Mouse (Mus musculus): Measurements from ENCODE around the gene Stk11. TPM values are rescaled to one million over a fixed set of nuclear protein-coding genes. Genes with fewer than 3 reads are reported as not detected.

The Stk11 gene
- polyA plus RNA-seq, 1 experiment: 124 TPM

DNA sequence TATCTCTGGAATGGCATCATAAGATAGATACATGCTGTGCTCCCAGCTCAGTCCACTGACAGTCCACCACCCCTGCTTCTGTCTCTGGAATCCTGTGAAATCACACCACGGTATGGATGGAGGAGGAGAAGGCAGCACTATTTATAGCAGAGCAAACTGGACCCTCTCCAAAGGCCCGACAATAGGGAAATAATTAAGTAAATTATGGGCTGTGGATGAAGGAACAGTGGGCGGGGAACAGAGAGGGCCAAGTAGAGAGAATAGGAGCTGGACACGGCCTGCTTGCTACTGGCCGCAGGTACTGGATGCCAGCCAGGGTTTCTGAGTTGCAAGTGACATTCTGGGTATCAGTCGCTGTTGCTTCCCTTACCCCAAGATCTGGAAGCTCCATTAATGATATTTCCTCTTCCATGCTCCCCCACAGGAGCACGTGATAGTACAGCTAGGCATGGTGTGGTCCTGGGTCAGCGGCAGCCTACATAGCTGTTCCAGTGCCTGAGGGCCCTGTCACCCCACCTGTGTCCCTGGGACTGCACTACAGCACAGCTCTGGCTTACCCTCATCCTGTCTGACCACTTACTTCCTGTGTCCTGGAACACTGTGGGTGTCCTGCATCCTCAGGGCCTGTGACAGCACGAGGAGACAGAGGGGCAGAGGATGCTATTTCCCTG lies 30.7 kb upstream of the Stk11 start:
- WGBS: 40% methylated on average over 9 of the region's 9 CpGs
- H3K36me3 ChIP-seq (ENCODE audit: control insufficient read depth, insufficient read depth, low read length): peaks cover 66% of the 10 kb centered on the region
- H3K4me3 ChIP-seq (ENCODE audit: low read depth, low read length): no peak overlapping the region
- peaks cover 8% of the 10 kb centered on the region for H3K4me1 ChIP-seq (ENCODE audit: control insufficient read depth, insufficient read depth, insufficient read length, low read length)
- TF ChIP-seq POLR2A (IDR thresholded peaks at IDR 0.05; ENCODE audit: low read depth, low read length) (no peak), CTCF (IDR thresholded peaks at IDR 0.05; ENCODE audit: extremely low read depth, insufficient read length, insufficient replicate concordance, low read depth, low read length) (no peak)
- H3K27me3 ChIP-seq (ENCODE audit: control insufficient read depth, insufficient read depth, low read length): no peaks in the 10 kb centered on the region
- no peak overlapping the region for H3K27ac ChIP-seq (ENCODE audit: insufficient read depth, low read depth, low read length)

GRCm38 (mm10) chr10:80086847-80087246 lies 28.8 kb upstream of the Stk11 start:
- WGBS: 94% methylated on average over 3 of the region's 3 CpGs
- peaks cover 53% of the 10 kb centered on the region for H3K36me3 ChIP-seq (ENCODE audit: control insufficient read depth, insufficient read depth, low read length)
- H3K27ac ChIP-seq (ENCODE audit: insufficient read depth, low read depth, low read length): no peak overlapping the region
- peaks cover 8% of the 10 kb centered on the region for H3K4me1 ChIP-seq (ENCODE audit: control insufficient read depth, insufficient read depth, insufficient read length, low read length)
- no peaks in the 10 kb centered on the region for H3K27me3 ChIP-seq (ENCODE audit: control insufficient read depth, insufficient read depth, low read length)
- H3K4me3 ChIP-seq (ENCODE audit: low read depth, low read length): no peak overlapping the region
- TF ChIP-seq POLR2A (IDR thresholded peaks at IDR 0.05; ENCODE audit: low read depth, low read length): no peak

GRCm38 (mm10) chr10:80087483-80087882 lies 28.1 kb upstream of the Stk11 start:
- H3K27me3 ChIP-seq (ENCODE audit: control insufficient read depth, insufficient read depth, low read length): no peaks in the 10 kb centered on the region
- H3K4me1 ChIP-seq (ENCODE audit: control insufficient read depth, insufficient read depth, insufficient read length, low read length): peaks cover 8% of the 10 kb centered on the region
- no peak overlapping the region for H3K27ac ChIP-seq (ENCODE audit: insufficient read depth, low read depth, low read length)
- TF ChIP-seq POLR2A (IDR thresholded peaks at IDR 0.05; ENCODE audit: low read depth, low read length) (no peak), CTCF (IDR thresholded peaks at IDR 0.05; ENCODE audit: extremely low read depth, insufficient read length, insufficient replicate concordance, low read depth, low read length) (no peak)
- WGBS: 85% methylated on average over 8 of the region's 8 CpGs
- H3K4me3 ChIP-seq (ENCODE audit: low read depth, low read length): no peak overlapping the region
- peaks cover 49% of the 10 kb centered on the region for H3K36me3 ChIP-seq (ENCODE audit: control insufficient read depth, insufficient read depth, low read length)

GRCm38 (mm10) chr10:80089146-80089545 lies 26.5 kb upstream of the Stk11 start:
- Histone ChIP-seq H3K4me1 (ENCODE audit: control insufficient read depth, insufficient read depth, insufficient read length, low read length) (peaks cover 5% of the 10 kb centered on the region), H3K27me3 (ENCODE audit: control insufficient read depth, insufficient read depth, low read length) (no peaks in the 10 kb centered on the region), H3K27ac (ENCODE audit: insufficient read depth, low read depth, low read length) (no peak overlapping the region), H3K36me3 (ENCODE audit: control insufficient read depth, insufficient read depth, low read length) (peaks cover 33% of the 10 kb centered on the region), H3K4me3 (ENCODE audit: low read depth, low read length) (no peak overlapping the region)
- 76% methylated on average over 4 of the region's 4 CpGs for WGBS
- no peak for TF ChIP-seq POLR2A (IDR thresholded peaks at IDR 0.05; ENCODE audit: low read depth, low read length)

DNA sequence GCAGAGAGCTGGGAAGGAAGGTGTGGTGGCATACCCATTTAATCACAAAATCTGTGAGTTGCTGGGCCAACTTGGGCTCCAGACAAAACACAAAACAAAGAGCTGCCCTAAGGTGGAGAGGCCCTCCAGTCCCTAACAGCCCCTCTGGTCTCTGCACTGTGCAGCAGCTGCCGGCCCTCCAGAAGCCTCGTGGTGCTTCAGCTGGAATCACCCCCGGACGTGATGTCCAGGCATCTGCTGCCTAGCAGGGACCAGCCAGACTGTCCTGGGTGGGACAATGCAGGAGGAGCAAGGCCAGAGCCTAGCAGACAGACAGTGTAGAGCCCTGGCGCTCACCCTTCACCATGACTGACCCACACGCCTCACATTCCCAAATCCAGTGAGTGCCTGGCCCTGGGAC lies 24.1 kb upstream of the Stk11 start:
- H3K27ac ChIP-seq (ENCODE audit: insufficient read depth, low read depth, low read length): no peak overlapping the region
- H3K36me3 ChIP-seq (ENCODE audit: control insufficient read depth, insufficient read depth, low read length): peaks cover 22% of the 10 kb centered on the region
- 88% methylated on average over 6 of the region's 6 CpGs for WGBS
- TF ChIP-seq CTCF (IDR thresholded peaks at IDR 0.05; ENCODE audit: extremely low read depth, insufficient read length, insufficient replicate concordance, low read depth, low read length) (no peak), POLR2A (IDR thresholded peaks at IDR 0.05; ENCODE audit: low read depth, low read length) (no peak)
- H3K27me3 ChIP-seq (ENCODE audit: control insufficient read depth, insufficient read depth, low read length): no peaks in the 10 kb centered on the region
- H3K4me1 ChIP-seq (ENCODE audit: control insufficient read depth, insufficient read depth, insufficient read length, low read length): peaks cover 11% of the 10 kb centered on the region
- H3K4me3 ChIP-seq (ENCODE audit: low read depth, low read length): no peak overlapping the region

DNA sequence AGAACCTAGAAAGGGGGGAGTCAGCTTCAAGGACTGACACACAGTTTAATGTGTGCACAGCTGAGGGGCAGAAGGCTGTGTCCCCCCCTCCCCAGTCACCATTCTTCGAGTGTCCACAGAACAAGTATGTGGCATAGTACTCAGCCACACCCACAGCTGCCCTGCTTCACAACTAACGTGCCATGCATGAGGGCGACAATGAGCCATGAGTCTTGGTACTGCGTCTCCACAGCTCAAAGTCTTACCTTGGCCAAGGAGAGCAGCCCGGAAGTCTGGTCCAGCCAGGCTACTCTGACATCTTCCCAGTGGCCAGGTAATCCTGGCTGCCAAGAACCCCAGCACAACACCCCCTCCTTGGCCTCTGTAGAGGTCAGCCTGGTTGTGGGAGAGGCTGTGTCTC lies 22.9 kb upstream of the Stk11 start:
- Histone ChIP-seq H3K4me1 (ENCODE audit: control insufficient read depth, insufficient read depth, insufficient read length, low read length) (peaks cover 22% of the 10 kb centered on the region), H3K36me3 (ENCODE audit: control insufficient read depth, insufficient read depth, low read length) (peaks cover 23% of the 10 kb centered on the region), H3K4me3 (ENCODE audit: low read depth, low read length) (no peak overlapping the region), H3K27ac (ENCODE audit: insufficient read depth, low read depth, low read length) (no peak overlapping the region), H3K27me3 (ENCODE audit: control insufficient read depth, insufficient read depth, low read length) (no peaks in the 10 kb centered on the region)
- no peak for TF ChIP-seq CTCF (IDR thresholded peaks at IDR 0.05; ENCODE audit: extremely low read depth, insufficient read length, insufficient replicate concordance, low read depth, low read length)
- no peak for TF ChIP-seq POLR2A (IDR thresholded peaks at IDR 0.05; ENCODE audit: low read depth, low read length)
- 60% methylated on average over 5 of the region's 5 CpGs for WGBS

DNA sequence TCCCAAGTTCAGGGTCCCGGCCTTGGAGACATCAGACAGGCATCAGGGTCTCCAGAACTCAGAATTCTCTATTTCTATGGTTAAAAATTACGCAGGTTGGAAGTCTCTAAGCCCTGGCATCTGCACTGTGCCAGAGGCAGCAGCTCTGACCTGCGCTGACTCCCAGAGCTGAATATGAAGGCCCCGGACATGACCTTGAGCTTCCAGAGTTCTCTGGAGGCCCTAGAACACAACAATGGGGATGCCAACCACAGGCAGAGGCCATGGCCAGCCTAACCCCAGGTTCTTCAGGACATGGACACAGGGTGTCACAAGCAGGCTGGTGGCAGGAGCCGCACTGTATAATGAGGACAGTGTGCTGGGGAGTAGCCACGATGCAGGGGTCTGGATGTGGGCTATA lies 21.5 kb upstream of the Stk11 start:
- H3K27ac ChIP-seq (ENCODE audit: insufficient read depth, low read depth, low read length): no peak overlapping the region
- H3K4me1 ChIP-seq (ENCODE audit: control insufficient read depth, insufficient read depth, insufficient read length, low read length): peaks cover 32% of the 10 kb centered on the region
- no peaks in the 10 kb centered on the region for H3K27me3 ChIP-seq (ENCODE audit: control insufficient read depth, insufficient read depth, low read length)
- no peak for TF ChIP-seq CTCF (IDR thresholded peaks at IDR 0.05; ENCODE audit: extremely low read depth, insufficient read length, insufficient replicate concordance, low read depth, low read length)
- TF ChIP-seq POLR2A (IDR thresholded peaks at IDR 0.05; ENCODE audit: low read depth, low read length): no peak
- WGBS: 88% methylated on average over 6 of the region's 6 CpGs
- no peak overlapping the region for H3K4me3 ChIP-seq (ENCODE audit: low read depth, low read length)
- peaks cover 20% of the 10 kb centered on the region for H3K36me3 ChIP-seq (ENCODE audit: control insufficient read depth, insufficient read depth, low read length)
